Mouse (Mus musculus) small intestine, adult 2 months (tissue): Measurements from ENCODE around the gene Reps2. TPM values are rescaled to one million over a fixed set of nuclear protein-coding genes. Genes with fewer than 3 reads are reported as not detected.

ENCODE experiments used
- H3K27ac ChIP-seq: fragments of 200-500 bp; 2 replicates; pipeline ENCODE4 v1.5.1; 2012; ENCODE audit warnings: low read depth, low read length, control low read depth, inconsistent platforms; ENCODE audit not compliant: insufficient read depth
- H3K27me3 ChIP-seq: fragments of 200-500 bp; 2 replicates; pipeline ENCODE4 v1.6.1; 2012; ENCODE audit warnings: mild to moderate bottlenecking, moderate library complexity, low read length, inconsistent platforms; ENCODE audit not compliant: control insufficient read depth, insufficient read depth
- H3K36me3 ChIP-seq: fragments of 200-500 bp; 2 replicates; pipeline ENCODE4 v1.6.1; 2012; ENCODE audit warnings: mild to moderate bottlenecking, low read length, control low read depth, inconsistent platforms; ENCODE audit not compliant: control insufficient read depth, insufficient read depth
- H3K4me1 ChIP-seq: fragments of 200-500 bp; 2 replicates; pipeline ENCODE4 v1.6.1; 2012; ENCODE audit warnings: low read length, inconsistent platforms, mixed read lengths; ENCODE audit not compliant: control insufficient read depth, insufficient read depth, insufficient read length
- H3K4me3 ChIP-seq: fragments of 200-500 bp; 2 replicates; pipeline ENCODE4 v1.5.1; 2012; ENCODE audit warnings: low read depth, mild to moderate bottlenecking, control low read depth, inconsistent platforms, low read length, moderate library complexity
- CTCF ChIP-seq: fragments of 200-500 bp; IDR thresholded peaks from 2 replicates; pipeline ENCODE4 v1.5.1; 2012; ENCODE audit warnings: low read depth, mild to moderate bottlenecking, control low read depth, inconsistent platforms, low read length, moderate library complexity, mixed read lengths; ENCODE audit not compliant: insufficient replicate concordance, insufficient read length; ENCODE audit errors: extremely low read depth
- POLR2A ChIP-seq: fragments of 200-500 bp; IDR thresholded peaks from 2 replicates; pipeline ENCODE4 v1.6.1; 2012; ENCODE audit warnings: low read depth, mild to moderate bottlenecking, control low read depth, inconsistent platforms, low read length, moderate library complexity
- WGBS: fragments of 180-500 bp; shearing (Covaris S2); methylation state at CpG from one replicate; pipeline ENCODE4 v1.1.7; 2018; 5-methylcytosine and 5-hydroxymethylcytosine counted together
- polyA plus RNA-seq: library from polyadenylated mRNA; depleted of rRNA; stranded (reverse); fragments of >200 nt; gene quantifications from 2 replicates; pipeline ENCODE4 v1.2.3, GENCODE M21; 2012; rRNA removed

Gene Reps2
- polyA plus RNA-seq, 1 experiment = 2.6 TPM

- 76% methylated on average over 3 of the region's 3 CpGs for WGBS
- H3K27me3 ChIP-seq = no peaks in the 10 kb centered on the region
- H3K36me3 ChIP-seq = no peaks in the 10 kb centered on the region
- no peak overlapping the region for H3K4me3 ChIP-seq
- H3K27ac ChIP-seq = no peak overlapping the region
- TF ChIP-seq CTCF (no peak), POLR2A (no peak)
- H3K4me1 ChIP-seq = no peaks in the 10 kb centered on the region
These were observed 224.0 kb downstream of the Reps2 start for GRCm38 (mm10) chrX:162419431-162419830.

GRCm38 (mm10) chrX:162413124-162413523, 230.3 kb downstream of the Reps2 start:
- TF ChIP-seq POLR2A = no peak
- TF ChIP-seq CTCF = no peak
- Histone ChIP-seq H3K27me3 (no peaks in the 10 kb centered on the region), H3K4me3 (no peak overlapping the region), H3K36me3 (no peaks in the 10 kb centered on the region), H3K4me1 (no peaks in the 10 kb centered on the region), H3K27ac (no peak overlapping the region)
- WGBS = 83% methylated on average over 2 of the region's 2 CpGs

GRCm38 (mm10) chrX:162407291-162407690, 236.2 kb downstream of the Reps2 start:
- Histone ChIP-seq H3K27ac (no peak overlapping the region), H3K36me3 (no peaks in the 10 kb centered on the region), H3K4me3 (no peak overlapping the region), H3K27me3 (no peaks in the 10 kb centered on the region), H3K4me1 (no peaks in the 10 kb centered on the region)
- 94% methylated on average over 4 of the region's 4 CpGs for WGBS
- TF ChIP-seq POLR2A (no peak), CTCF (no peak)

GRCm38 (mm10) chrX:162402487-162402886, 241.0 kb downstream of the Reps2 start:
- Histone ChIP-seq H3K4me3 (no peak overlapping the region), H3K36me3 (no peaks in the 10 kb centered on the region), H3K27me3 (no peaks in the 10 kb centered on the region), H3K4me1 (no peaks in the 10 kb centered on the region), H3K27ac (no peak overlapping the region)
- 83% methylated on average over 3 of the region's 3 CpGs for WGBS
- TF ChIP-seq CTCF = no peak
- no peak for TF ChIP-seq POLR2A

GRCm38 (mm10) chrX:162380730-162381129, 262.7 kb downstream of the Reps2 start:
- no peaks in the 10 kb centered on the region for H3K36me3 ChIP-seq
- no peaks in the 10 kb centered on the region for H3K27me3 ChIP-seq
- no peaks in the 10 kb centered on the region for H3K4me1 ChIP-seq
- H3K27ac ChIP-seq = no peak overlapping the region
- no peak for TF ChIP-seq POLR2A
- TF ChIP-seq CTCF = no peak
- no peak overlapping the region for H3K4me3 ChIP-seq
- 83% methylated on average over 1 of the region's 1 CpGs for WGBS

- Histone ChIP-seq H3K4me3 (no peak overlapping the region), H3K4me1 (no peaks in the 10 kb centered on the region), H3K27ac (no peak overlapping the region), H3K36me3 (no peaks in the 10 kb centered on the region), H3K27me3 (no peaks in the 10 kb centered on the region)
- TF ChIP-seq POLR2A (no peak), CTCF (no peak)
- WGBS = 32% methylated on average over 2 of the region's 2 CpGs
These were observed 280.2 kb downstream of the Reps2 start for GRCm38 (mm10) chrX:162363206-162363605.

Other genes starting within 250 kb of the Reps2 start
- gene Rbbp7, start 116.8 kb upstream of the Reps2 start, polyA plus RNA-seq = 11.0 and 20.1 TPM in 2 replicates
- 0.36 and 0.85 TPM in 2 replicates for gene Txlng, start 185.8 kb upstream of the Reps2 start, polyA plus RNA-seq
- 6.1 and 8.3 TPM in 2 replicates for gene Syap1, start 244.8 kb upstream of the Reps2 start, polyA plus RNA-seq